Mouse (Mus musculus) heart, embryonic 12.5 days (tissue): ENCODE results near the gene Mx1. TPM values are rescaled to one million over a fixed set of nuclear protein-coding genes. Genes with fewer than 3 reads are reported as not detected.

Experiments
- ATAC-seq: fragments of 200-750 bp; cut with Nextera tagmentation; 2 replicates; pipeline ENCODE4 v1.8.0; 2017; ENCODE audit warnings: moderate TSS enrichment, moderate library complexity; ENCODE audit not compliant: insufficient number of reproducible peaks, low FRiP score
- H3K27ac ChIP-seq: fragments of 300-500 bp; sonication (generic); 2 replicates; pipeline ENCODE4 v1.5.1; 2016; ENCODE audit warnings: mild to moderate bottlenecking, moderate library complexity; ENCODE audit not compliant: poor library complexity, severe bottlenecking
- H3K27me3 ChIP-seq: fragments of 300-500 bp; sonication (generic); replicated peaks from 2 replicates; pipeline ENCODE4 v1.6.1; 2016; ENCODE audit warnings: mild to moderate bottlenecking, moderate library complexity
- H3K36me3 ChIP-seq: fragments of 300-500 bp; sonication (generic); 2 replicates; pipeline ENCODE4 v1.6.1; 2016; ENCODE audit warnings: mild to moderate bottlenecking, moderate library complexity
- H3K4me1 ChIP-seq: fragments of 300-500 bp; sonication (generic); replicated peaks from 2 replicates; pipeline ENCODE4 v1.6.1; 2016; ENCODE audit warnings: mild to moderate bottlenecking
- H3K4me2 ChIP-seq: fragments of 300-500 bp; sonication (generic); 2 replicates; pipeline ENCODE4 v1.6.1; 2016; ENCODE audit warnings: mild to moderate bottlenecking, moderate library complexity
- H3K4me3 ChIP-seq: fragments of 300-500 bp; sonication (generic); 2 replicates; pipeline ENCODE4 v1.5.1; 2016; ENCODE audit warnings: mild to moderate bottlenecking
- H3K9ac ChIP-seq: fragments of 300-500 bp; sonication (generic); 2 replicates; pipeline ENCODE4 v1.6.1; 2016; ENCODE audit warnings: mild to moderate bottlenecking, moderate library complexity
- H3K9me3 ChIP-seq: fragments of 300-500 bp; sonication (generic); replicated peaks from 2 replicates; pipeline ENCODE4 v1.6.1; 2016; ENCODE audit warnings: mild to moderate bottlenecking, moderate library complexity
- WGBS: fragments of 180-500 bp; shearing (Covaris S2); methylation state at CpG from one replicate; pipeline ENCODE4 v1.1.7; 2016; 5-methylcytosine and 5-hydroxymethylcytosine counted together
- polyA plus RNA-seq: library from polyadenylated mRNA; unstranded; fragments of >200 nt; fragmentation: Nextera tagmentation; extraction: Ambion mirVana; gene quantifications from 2 replicates; pipeline ENCODE4 v1.2.1, GENCODE M21; 2016

Gene Mx1
- polyA plus RNA-seq, result 0.22 TPM in 1 of 2 replicates, not detected in the other

DNA sequence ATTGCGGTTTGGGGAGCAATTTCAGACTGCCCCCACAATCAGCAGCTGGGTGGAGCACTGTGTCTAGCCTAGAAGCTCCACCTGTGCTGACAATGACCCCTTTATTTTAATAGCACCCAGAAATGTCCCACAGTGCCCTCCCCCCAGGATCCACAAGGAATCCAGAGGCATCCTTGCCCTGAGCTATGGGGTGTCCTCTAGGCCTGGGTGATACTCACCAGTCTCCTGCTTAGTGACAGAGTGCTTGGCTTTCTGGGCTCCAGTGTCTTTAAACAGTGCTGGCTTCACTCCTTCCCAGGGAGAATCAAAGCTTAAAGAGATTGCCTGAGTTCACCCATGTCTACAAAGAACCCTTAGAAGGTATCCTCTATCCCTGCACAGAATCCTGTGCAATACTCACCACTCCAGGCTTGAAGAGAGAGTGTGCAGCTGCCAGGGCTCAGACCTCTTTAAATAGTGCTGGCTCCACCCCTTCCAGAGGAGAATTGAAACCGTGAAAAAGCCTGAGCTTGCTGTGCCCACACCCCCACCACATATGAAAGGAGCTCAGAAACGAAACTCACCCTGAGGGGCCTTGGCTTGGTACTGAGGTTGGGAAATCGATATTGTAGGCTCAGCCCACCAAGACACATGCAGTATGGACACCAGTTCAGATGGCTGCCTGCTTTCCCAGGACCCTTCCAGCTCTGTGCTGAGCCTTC is at the start of gene Mx1:
TSS of gene Mx1 (minus strand) at position 427 of the 701 bp plus-strand sequence.
- Histone ChIP-seq H3K4me2 (no peak within 1 kb of the TSS), H3K9ac (no peak within 1 kb of the TSS), H3K27me3 (0 out of 2 replicates have a peak, but pooled peaks cover 6% of the 10 kb centered on the region), H3K4me3 (no peak within 1 kb of the TSS), H3K9me3 (peaks cover 6% of the 10 kb centered on the region), H3K27ac (no peak within 1 kb of the TSS), H3K4me1 (no peaks in the 10 kb centered on the region), H3K36me3 (no peaks in the 10 kb centered on the region)
- WGBS, result 39% methylated on average over 4 of the region's 4 CpGs
- ATAC-seq, result peak; percentile 55; the same call in 1 of the 2 replicates

DNA sequence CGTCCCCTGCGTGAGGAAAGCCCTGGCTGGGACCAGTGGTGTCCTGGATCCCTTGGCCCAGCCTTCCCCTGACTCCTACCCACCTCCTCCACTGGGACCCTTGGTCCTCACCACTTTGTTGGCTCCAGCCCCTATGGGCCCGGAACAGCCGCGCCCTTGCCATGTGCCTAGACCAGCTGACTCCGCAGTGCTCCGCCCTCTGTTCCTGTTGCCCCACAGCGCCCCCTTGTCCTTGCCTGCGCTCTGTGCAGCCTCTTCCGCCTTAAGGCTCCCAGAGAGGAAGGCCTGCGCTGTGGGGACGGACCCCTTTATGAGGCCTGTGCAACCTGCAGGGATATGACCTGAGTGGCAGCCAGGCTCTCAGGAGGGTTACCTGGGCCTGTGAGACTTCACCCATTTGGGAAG is 49.6 kb upstream of the Mx1 start:
- no peak for ATAC-seq
- H3K9ac ChIP-seq, result no peak overlapping the region

DNA sequence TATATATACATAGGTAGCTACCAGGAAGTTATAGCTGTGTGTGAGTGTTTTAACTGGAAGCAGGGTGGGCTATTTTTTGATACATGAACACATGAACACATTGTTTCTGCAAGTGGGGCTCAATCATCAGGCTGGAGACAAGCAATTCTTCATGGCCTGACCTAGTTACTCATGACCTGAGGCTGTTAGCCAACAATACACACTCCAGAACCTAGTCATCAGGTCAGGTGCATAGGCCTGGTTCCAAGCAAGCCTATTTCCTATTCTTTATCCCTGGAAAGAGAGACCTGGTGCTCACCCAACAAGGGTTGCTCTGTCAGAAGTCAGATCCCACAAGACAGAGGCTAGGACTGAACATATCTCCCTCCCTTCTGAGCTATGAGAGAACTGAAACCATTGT is 48.8 kb upstream of the Mx1 start:
- Histone ChIP-seq H3K4me2 (no peak overlapping the region), H3K9ac (no peak overlapping the region), H3K9me3 (no peaks in the 10 kb centered on the region), H3K4me1 (peaks cover 5% of the 10 kb centered on the region; the same call in 1 of the 2 replicates), H3K27ac (no peak overlapping the region), H3K27me3 (no peaks in the 10 kb centered on the region), H3K36me3 (no peaks in the 10 kb centered on the region), H3K4me3 (no peak overlapping the region)
- ATAC-seq, result no peak

More for the DNA sequence above, 49.6 kb upstream of the Mx1 start:
- 88% methylated on average over 12 of the region's 12 CpGs for WGBS
- Histone ChIP-seq H3K4me2 (no peak overlapping the region), H3K9me3 (no peaks in the 10 kb centered on the region), H3K27me3 (no peaks in the 10 kb centered on the region), H3K27ac (no peak overlapping the region), H3K4me1 (peaks cover 5% of the 10 kb centered on the region; the same call in 1 of the 2 replicates), H3K36me3 (no peaks in the 10 kb centered on the region), H3K4me3 (no peak overlapping the region)

DNA sequence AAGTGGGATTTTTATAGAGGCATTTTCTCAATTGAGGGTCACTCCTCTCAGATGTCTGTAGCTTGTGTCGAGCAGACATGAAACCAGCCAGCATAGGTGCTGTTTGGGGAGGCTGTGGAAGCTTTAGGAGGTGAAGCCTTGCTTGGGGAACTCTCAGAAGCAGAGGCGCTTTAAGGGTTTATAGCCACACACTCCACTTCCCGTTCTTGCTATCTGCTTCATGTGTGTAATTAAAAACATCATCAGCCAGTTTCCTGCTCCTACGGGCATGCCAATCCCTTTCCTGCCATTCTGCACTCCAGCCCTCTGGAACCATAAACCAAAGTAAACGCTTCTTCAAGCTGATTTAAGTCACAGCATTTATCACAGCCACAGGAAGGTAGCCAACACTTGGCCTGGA is 48.1 kb upstream of the Mx1 start:
- ATAC-seq, result no peak
- Histone ChIP-seq H3K9ac (no peak overlapping the region), H3K27ac (no peak overlapping the region), H3K4me2 (no peak overlapping the region), H3K9me3 (no peaks in the 10 kb centered on the region), H3K4me1 (peaks cover 5% of the 10 kb centered on the region; the same call in 1 of the 2 replicates), H3K36me3 (no peaks in the 10 kb centered on the region), H3K27me3 (no peaks in the 10 kb centered on the region), H3K4me3 (no peak overlapping the region)
- 50% methylated on average over 5 of the region's 5 CpGs for WGBS

DNA sequence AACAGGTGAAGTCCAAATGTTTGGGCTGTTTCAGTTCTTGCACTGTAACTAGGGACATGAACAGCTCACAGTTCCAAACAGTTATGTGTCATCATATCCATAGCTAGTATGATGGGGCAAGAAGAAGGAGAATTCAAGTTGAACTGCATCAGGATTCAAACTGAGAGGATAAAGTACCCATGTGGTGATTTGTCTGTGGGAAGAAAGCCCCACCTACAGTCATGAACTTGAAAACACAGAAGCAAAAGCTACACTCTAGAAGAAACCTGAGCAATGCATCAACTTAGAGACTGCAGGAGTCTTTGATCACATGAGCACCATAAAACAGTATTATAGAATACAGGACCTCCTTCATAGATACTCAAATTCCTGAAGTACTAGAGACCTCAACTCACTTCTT is 45.1 kb upstream of the Mx1 start:
- no peak for ATAC-seq

DNA sequence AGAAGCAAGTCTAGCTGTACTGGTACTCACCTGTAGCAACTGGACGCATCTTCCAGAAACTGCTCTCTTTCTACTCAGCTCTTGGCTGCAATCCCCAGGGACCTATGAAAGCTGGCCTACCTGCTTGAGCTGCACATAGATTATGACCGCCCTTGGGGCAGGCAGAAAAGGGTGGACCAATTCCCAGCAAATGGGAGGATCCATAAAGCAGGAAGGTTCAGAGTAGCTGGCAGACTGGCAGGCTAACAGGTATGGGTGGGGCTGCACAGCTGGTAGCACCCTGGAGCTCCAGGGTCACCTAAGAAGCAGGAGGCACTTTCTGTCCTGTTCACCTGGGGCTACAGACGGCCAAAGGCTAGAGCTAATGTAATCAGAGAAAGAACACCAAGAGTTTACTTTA is 42.1 kb upstream of the Mx1 start:
- no peaks in the 10 kb centered on the region for H3K4me1 ChIP-seq
- ATAC-seq, result no peak
- no peak overlapping the region for H3K27ac ChIP-seq
- no peak overlapping the region for H3K4me3 ChIP-seq
- no peak overlapping the region for H3K4me2 ChIP-seq
- peaks cover 7% of the 10 kb centered on the region; the same call in 1 of the 2 replicates for H3K27me3 ChIP-seq
- no peaks in the 10 kb centered on the region for H3K9me3 ChIP-seq
- H3K9ac ChIP-seq, result no peak overlapping the region
- H3K36me3 ChIP-seq, result no peaks in the 10 kb centered on the region
- WGBS, result 69% methylated on average over 3 of the region's 3 CpGs

More for the DNA sequence above, 45.1 kb upstream of the Mx1 start:
- no peaks in the 10 kb centered on the region for H3K9me3 ChIP-seq
- no peak overlapping the region for H3K4me2 ChIP-seq
- peaks cover 7% of the 10 kb centered on the region; the same call in 1 of the 2 replicates for H3K27me3 ChIP-seq
- H3K4me3 ChIP-seq, result no peak overlapping the region
- no peak overlapping the region for H3K9ac ChIP-seq
- no peak overlapping the region for H3K27ac ChIP-seq
- no peaks in the 10 kb centered on the region for H3K36me3 ChIP-seq
- no peaks in the 10 kb centered on the region for H3K4me1 ChIP-seq

DNA sequence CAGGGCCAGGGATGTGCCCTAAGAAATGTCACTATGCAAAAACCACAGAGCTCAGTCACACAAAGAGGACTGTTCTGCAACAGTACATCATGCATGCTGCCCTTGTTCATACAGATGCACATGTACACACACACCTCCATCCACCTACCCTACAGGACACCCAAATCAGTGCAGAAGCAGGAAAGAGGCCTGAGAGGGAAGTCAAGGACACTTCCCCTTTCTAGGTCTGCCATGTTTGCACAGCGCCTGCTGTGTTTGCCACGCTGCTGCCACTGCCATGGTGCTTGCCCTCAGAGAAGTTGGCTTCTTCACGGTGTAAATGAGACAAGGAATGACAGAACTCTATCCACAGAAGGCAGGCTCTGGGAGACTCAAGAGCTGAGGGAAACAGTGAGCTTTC is 41.1 kb upstream of the Mx1 start:
- 69% methylated on average over 3 of the region's 3 CpGs for WGBS
- Histone ChIP-seq H3K4me3 (no peak overlapping the region), H3K36me3 (no peaks in the 10 kb centered on the region), H3K9me3 (no peaks in the 10 kb centered on the region), H3K27me3 (peaks cover 7% of the 10 kb centered on the region; the same call in 1 of the 2 replicates), H3K9ac (no peak overlapping the region), H3K27ac (no peak overlapping the region), H3K4me2 (no peak overlapping the region), H3K4me1 (no peaks in the 10 kb centered on the region)
- ATAC-seq, result no peak

DNA sequence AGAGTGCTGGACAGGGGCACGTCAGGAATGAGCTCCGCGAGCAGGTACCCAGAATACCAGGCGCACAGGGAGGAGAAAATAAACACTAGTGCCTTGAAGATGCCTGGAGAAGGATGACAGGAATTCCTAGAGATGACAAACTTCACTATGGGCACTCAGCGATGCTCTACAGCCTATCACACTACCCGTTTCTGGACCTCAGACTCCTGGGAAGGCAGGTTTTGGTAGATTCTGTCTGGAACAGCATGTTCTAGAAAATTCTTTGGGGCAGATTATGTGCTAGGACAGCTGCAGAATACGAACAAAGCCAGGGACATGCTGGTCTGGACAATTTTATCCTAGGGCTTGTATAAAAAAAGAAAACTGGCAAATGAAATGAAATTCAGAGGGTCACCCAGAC is 38.2 kb upstream of the Mx1 start:
- H3K27ac ChIP-seq, result no peak overlapping the region

DNA sequence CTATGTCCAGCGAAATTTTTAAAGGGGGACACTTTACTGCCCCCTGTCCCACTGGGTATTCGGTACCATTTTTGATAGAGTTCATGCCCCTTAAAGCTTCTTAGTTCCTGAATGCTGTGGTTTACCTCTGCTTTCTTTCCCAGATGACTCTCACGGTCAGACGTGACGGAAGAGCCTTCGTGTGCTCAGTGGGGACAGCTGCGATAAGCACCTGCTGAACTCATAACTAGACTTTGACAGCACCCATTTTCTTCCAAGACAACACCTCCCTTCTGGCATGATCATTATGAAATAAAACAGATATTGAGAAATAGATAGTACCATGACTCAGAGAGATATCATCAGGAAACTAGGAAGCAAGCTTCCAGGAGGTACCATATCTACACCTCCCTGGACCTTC is 36.7 kb upstream of the Mx1 start:
- WGBS, result 88% methylated on average over 7 of the region's 7 CpGs
- 0 out of 2 replicates have a peak, but pooled peaks cover 2% of the 10 kb centered on the region for H3K27me3 ChIP-seq
- ATAC-seq, result no peak
- H3K4me2 ChIP-seq, result no peak overlapping the region
- no peaks in the 10 kb centered on the region for H3K9me3 ChIP-seq
- H3K4me3 ChIP-seq, result no peak overlapping the region
- no peak overlapping the region for H3K27ac ChIP-seq
- no peaks in the 10 kb centered on the region for H3K4me1 ChIP-seq
- no peaks in the 10 kb centered on the region for H3K36me3 ChIP-seq
- H3K9ac ChIP-seq, result no peak overlapping the region

More for the DNA sequence above, 38.2 kb upstream of the Mx1 start:
- H3K9me3 ChIP-seq, result no peaks in the 10 kb centered on the region
- H3K27me3 ChIP-seq, result peaks cover 7% of the 10 kb centered on the region; the same call in 1 of the 2 replicates
- H3K4me2 ChIP-seq, result no peak overlapping the region
- ATAC-seq, result no peak
- H3K36me3 ChIP-seq, result no peaks in the 10 kb centered on the region
- H3K4me3 ChIP-seq, result no peak overlapping the region
- no peaks in the 10 kb centered on the region for H3K4me1 ChIP-seq
- WGBS, result 78% methylated on average over 7 of the region's 7 CpGs
- H3K9ac ChIP-seq, result no peak overlapping the region

DNA sequence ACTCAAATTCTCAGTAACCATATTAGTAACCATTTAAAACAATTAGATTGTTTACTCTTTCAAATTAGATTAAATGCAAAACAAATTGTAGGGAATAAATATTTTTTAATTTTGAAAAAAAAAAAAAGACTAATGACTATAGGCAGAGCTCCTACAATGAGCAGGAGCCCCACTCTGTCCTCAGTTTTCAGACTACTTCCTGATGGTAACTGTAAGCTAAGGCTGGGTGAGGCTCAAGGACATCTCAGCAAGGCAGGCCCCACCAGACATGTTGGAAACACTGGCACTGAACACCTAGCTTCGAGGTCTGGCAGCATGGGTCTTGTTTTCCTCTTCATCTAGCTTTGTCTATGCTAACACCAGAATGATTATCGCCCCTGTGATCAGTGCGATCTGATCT is 35.4 kb upstream of the Mx1 start:
- no peaks in the 10 kb centered on the region for H3K27me3 ChIP-seq
- no peaks in the 10 kb centered on the region for H3K9me3 ChIP-seq
- H3K27ac ChIP-seq, result no peak overlapping the region
- H3K4me3 ChIP-seq, result no peak overlapping the region
- no peaks in the 10 kb centered on the region for H3K36me3 ChIP-seq
- WGBS, result 84% methylated on average over 3 of the region's 3 CpGs
- no peaks in the 10 kb centered on the region for H3K4me1 ChIP-seq
- no peak overlapping the region for H3K9ac ChIP-seq
- ATAC-seq, result no peak
- H3K4me2 ChIP-seq, result no peak overlapping the region

DNA sequence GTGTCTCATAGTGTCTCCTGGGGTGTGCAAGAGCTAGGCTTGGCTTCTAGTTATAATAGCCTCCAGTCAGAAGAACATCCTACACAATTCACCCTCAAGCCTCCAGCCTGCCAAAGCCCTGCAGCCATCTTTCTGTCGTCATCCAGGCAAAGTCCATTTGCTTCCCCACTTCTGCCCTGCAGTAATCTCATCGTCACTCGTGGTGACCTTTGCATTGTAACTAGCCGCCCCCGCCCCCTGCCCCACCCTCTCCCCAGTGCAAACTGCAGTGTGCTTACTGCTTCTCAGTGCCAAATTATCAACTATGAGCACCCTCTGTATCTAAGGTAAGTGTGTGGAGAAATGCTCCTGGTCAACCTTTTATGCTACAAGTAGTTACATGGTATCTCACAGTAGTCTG is 35.0 kb upstream of the Mx1 start:
- Histone ChIP-seq H3K27ac (no peak overlapping the region), H3K4me1 (no peaks in the 10 kb centered on the region), H3K36me3 (no peaks in the 10 kb centered on the region), H3K9ac (no peak overlapping the region), H3K4me2 (no peak overlapping the region), H3K9me3 (no peaks in the 10 kb centered on the region), H3K4me3 (no peak overlapping the region), H3K27me3 (no peaks in the 10 kb centered on the region)
- ATAC-seq, result no peak
- 48% methylated on average over 5 of the region's 5 CpGs for WGBS

DNA sequence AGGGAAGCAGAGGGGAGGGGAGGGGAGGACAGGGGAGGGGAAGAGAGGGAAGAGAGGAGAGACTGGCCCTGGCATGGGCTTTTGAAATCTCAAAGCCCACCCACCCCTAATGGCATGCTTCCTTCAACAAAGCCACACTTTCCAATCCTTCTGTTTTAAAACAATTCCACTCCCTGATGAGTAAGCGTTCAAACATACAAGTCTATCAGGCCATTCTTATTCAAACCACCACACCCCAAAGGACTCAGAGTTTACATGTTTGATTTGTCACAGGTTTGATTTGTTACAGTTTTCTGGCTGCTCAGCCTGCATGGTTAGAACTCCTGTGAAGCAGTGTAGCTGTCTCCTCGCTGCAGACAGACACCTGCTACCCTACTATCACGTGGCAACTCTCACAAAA is 33.3 kb upstream of the Mx1 start:
- no peaks in the 10 kb centered on the region for H3K4me1 ChIP-seq
- no peaks in the 10 kb centered on the region for H3K9me3 ChIP-seq
- WGBS, result 58% methylated on average over 3 of the region's 3 CpGs
- no peak overlapping the region for H3K9ac ChIP-seq
- no peak for ATAC-seq
- H3K27ac ChIP-seq, result no peak overlapping the region
- no peaks in the 10 kb centered on the region for H3K27me3 ChIP-seq
- H3K4me2 ChIP-seq, result no peak overlapping the region
- H3K4me3 ChIP-seq, result no peak overlapping the region
- H3K36me3 ChIP-seq, result no peaks in the 10 kb centered on the region
